Mouse (Mus musculus) hindbrain, embryonic 16.5 days (tissue): ENCODE measurements at regions not wholly inside any gene's neighbourhood (a gene's known extent, or its start where the extent isn't known, plus 50 kb on each side); places are given as distances from the start of the nearest gene placed in this dataset.

ENCODE experiments used
- ATAC-seq: fragments of 200-750 bp; cut with Nextera tagmentation; 2 replicates; pipeline ENCODE4 v1.8.0; 2017; ENCODE audit warnings: moderate TSS enrichment, moderate library complexity
- H3K27ac ChIP-seq: fragments of 300-500 bp; sonication (generic); 2 replicates; pipeline ENCODE4 v1.5.1; 2014; ENCODE audit warnings: low read depth, mild to moderate bottlenecking, control low read depth, low read length, moderate library complexity
- H3K27me3 ChIP-seq: fragments of 300-500 bp; sonication (generic); replicated peaks from 2 replicates; pipeline ENCODE4 v1.6.1; 2014; ENCODE audit warnings: low read length; ENCODE audit not compliant: control insufficient read depth, insufficient read depth
- H3K36me3 ChIP-seq: fragments of 300-500 bp; sonication (generic); 2 replicates; pipeline ENCODE4 v1.6.1; 2014; ENCODE audit warnings: mild to moderate bottlenecking, low read length, moderate library complexity, mixed read lengths; ENCODE audit not compliant: control insufficient read depth, insufficient read depth
- H3K4me1 ChIP-seq: fragments of 300-500 bp; sonication (generic); 2 replicates; pipeline ENCODE4 v1.6.1; 2014; ENCODE audit warnings: low read depth, low read length; ENCODE audit not compliant: control insufficient read depth, insufficient read depth
- H3K4me2 ChIP-seq: fragments of 300-500 bp; sonication (generic); 2 replicates; pipeline ENCODE4 v1.6.1; 2014; ENCODE audit warnings: mild to moderate bottlenecking, low read length, control low read depth, moderate library complexity
- H3K4me3 ChIP-seq: fragments of 300-500 bp; sonication (generic); 2 replicates; pipeline ENCODE4 v1.5.1; 2014; ENCODE audit warnings: mild to moderate bottlenecking, low read length, control low read depth, moderate library complexity
- H3K9ac ChIP-seq: fragments of 300-500 bp; sonication (generic); 2 replicates; pipeline ENCODE4 v1.6.1; 2014; ENCODE audit warnings: low read depth, mild to moderate bottlenecking, control low read depth, low read length, moderate library complexity
- H3K9me3 ChIP-seq: fragments of 300-500 bp; sonication (generic); 2 replicates; pipeline ENCODE4 v1.6.1; 2014; ENCODE audit warnings: mild to moderate bottlenecking, low read length, moderate library complexity; ENCODE audit not compliant: control insufficient read depth
- WGBS: fragments of 180-500 bp; shearing (Covaris S2); extraction: QIAGEN DNeasy Blood & Tissue Kit; methylation state at CpG from one replicate; pipeline ENCODE4 v1.1.7; 2014; 5-methylcytosine and 5-hydroxymethylcytosine counted together

GRCm38 (mm10) chr4:91180241-91181096, 220.1 kb downstream of the Elavl2 start:
- H3K9ac ChIP-seq: no peak overlapping the region
- 65% methylated on average over 8 of the region's 8 CpGs for WGBS
- no peak overlapping the region for H3K4me2 ChIP-seq
- H3K27me3 ChIP-seq: no peaks in the 10 kb centered on the region
- ATAC-seq: no peak
- H3K9me3 ChIP-seq: no peaks in the 10 kb centered on the region
- H3K36me3 ChIP-seq: no peaks in the 10 kb centered on the region
- no peaks in the 10 kb centered on the region for H3K4me1 ChIP-seq
- H3K4me3 ChIP-seq: no peak overlapping the region
- H3K27ac ChIP-seq: no peak overlapping the region

- H3K4me1 ChIP-seq: no peaks in the 10 kb centered on the region
- no peaks in the 10 kb centered on the region for H3K27me3 ChIP-seq
- H3K9me3 ChIP-seq: no peaks in the 10 kb centered on the region; the same call in 1 of the 2 replicates
- whole genome bisulfite sequencing: 62% methylated on average over 11 of the region's 11 CpGs
- H3K36me3 ChIP-seq: no peaks in the 10 kb centered on the region
- no peak overlapping the region for H3K9ac ChIP-seq
- H3K27ac ChIP-seq: no peak overlapping the region
- no peak; the same call in 1 of the 2 replicates for ATAC-seq
- no peak overlapping the region for H3K4me2 ChIP-seq
- no peak overlapping the region for H3K4me3 ChIP-seq
These were observed 236.1 kb downstream of the Elavl2 start for GRCm38 (mm10) chr4:91164280-91165121.

GRCm38 (mm10) chr4:91157047-91157446, 243.5 kb downstream of the Elavl2 start:
- WGBS: 67% methylated on average over 7 of the region's 7 CpGs
- Histone ChIP-seq H3K4me2 (no peak overlapping the region), H3K9ac (no peak overlapping the region), H3K36me3 (no peaks in the 10 kb centered on the region), H3K27me3 (no peaks in the 10 kb centered on the region), H3K4me3 (no peak overlapping the region), H3K4me1 (no peaks in the 10 kb centered on the region), H3K27ac (no peak overlapping the region), H3K9me3 (no peaks in the 10 kb centered on the region; the same call in 1 of the 2 replicates)
- ATAC-seq: no peak

- Histone ChIP-seq H3K36me3 (no peaks in the 10 kb centered on the region), H3K4me3 (no peak overlapping the region), H3K9ac (no peak overlapping the region), H3K4me1 (no peaks in the 10 kb centered on the region), H3K9me3 (no peaks in the 10 kb centered on the region), H3K27ac (no peak overlapping the region), H3K4me2 (no peak overlapping the region), H3K27me3 (no peaks in the 10 kb centered on the region)
- ATAC-seq: no peak
- WGBS: 82% methylated on average over 7 of the region's 7 CpGs
These were observed 255.9 kb downstream of the Elavl2 start for GRCm38 (mm10) chr4:91144666-91145065.

- 74% methylated on average over 5 of the region's 5 CpGs for whole genome bisulfite sequencing
- Histone ChIP-seq H3K27ac (no peak overlapping the region), H3K9me3 (no peaks in the 10 kb centered on the region), H3K4me1 (no peaks in the 10 kb centered on the region), H3K9ac (no peak overlapping the region), H3K4me2 (no peak overlapping the region), H3K36me3 (no peaks in the 10 kb centered on the region), H3K27me3 (no peaks in the 10 kb centered on the region), H3K4me3 (no peak overlapping the region)
- no peak for ATAC-seq
These were observed 256.7 kb downstream of the Elavl2 start for GRCm38 (mm10) chr4:91143906-91144305.

- H3K27me3 ChIP-seq: no peaks in the 10 kb centered on the region
These were observed 265.3 kb downstream of the Elavl2 start for GRCm38 (mm10) chr4:91135327-91135726.

GRCm38 (mm10) chr4:91132266-91132665, 268.3 kb downstream of the Elavl2 start:
- Histone ChIP-seq H3K9ac (no peak overlapping the region), H3K4me1 (no peaks in the 10 kb centered on the region), H3K27me3 (no peaks in the 10 kb centered on the region), H3K4me2 (no peak overlapping the region), H3K27ac (no peak overlapping the region), H3K4me3 (no peak overlapping the region), H3K36me3 (no peaks in the 10 kb centered on the region), H3K9me3 (no peaks in the 10 kb centered on the region)
- ATAC-seq: no peak
- 81% methylated on average over 7 of the region's 7 CpGs for WGBS

More at GRCm38 (mm10) chr4:91135327-91135726, 265.3 kb downstream of the Elavl2 start:
- Histone ChIP-seq H3K4me1 (no peaks in the 10 kb centered on the region), H3K36me3 (no peaks in the 10 kb centered on the region), H3K9me3 (no peaks in the 10 kb centered on the region), H3K4me3 (no peak overlapping the region), H3K4me2 (no peak overlapping the region), H3K27ac (no peak overlapping the region), H3K9ac (no peak overlapping the region)
- 74% methylated on average over 3 of the region's 3 CpGs for WGBS
- ATAC-seq: no peak

- H3K4me1 ChIP-seq: no peaks in the 10 kb centered on the region
- no peak overlapping the region for H3K9ac ChIP-seq
- H3K4me2 ChIP-seq: no peak overlapping the region
- no peak for ATAC-seq
- H3K9me3 ChIP-seq: no peaks in the 10 kb centered on the region
- no peaks in the 10 kb centered on the region for H3K36me3 ChIP-seq
- no peak overlapping the region for H3K4me3 ChIP-seq
- 76% methylated on average over 4 of the region's 4 CpGs for WGBS
- no peaks in the 10 kb centered on the region for H3K27me3 ChIP-seq
- H3K27ac ChIP-seq: no peak overlapping the region
These were observed 280.3 kb downstream of the Elavl2 start for GRCm38 (mm10) chr4:91120277-91120676.
